Comparison of ENCODE assay signal across 15 mouse cellular contexts in genomic region chr6:88681026-88681425, GRCm38 (mm10).
"Had no signal": no experiment of that assay in that cellular context is flagged by ENCODE, and none has a peak within 500 bp of the region (broad histone marks: within the 10 kb centered on the region; RNA-seq: fewer than 3 reads in every experiment).

No protein-coding gene starts in this region.

- DNase-seq: gastrocnemius, postnatal 14 days; gastrocnemius, postnatal 36 days; heart, adult 18-20 months; heart, postnatal 14 days; heart, postnatal 36 days; kidney, adult 11 months; kidney, adult 2 months; kidney, adult 9 months; kidney, postnatal 14 days; kidney, postnatal 36 days; layer of hippocampus, postnatal 36 days; lung, adult 18-20 months had no signal

- ATAC-seq: hindbrain, postnatal 0 days; intestine, embryonic 16.5 days; liver, embryonic 12.5 days had no signal
